Mouse (Mus musculus) layer of hippocampus, postnatal 25 days (tissue): Measurements from ENCODE around the gene Fhl3. TPM values are rescaled to one million over a fixed set of nuclear protein-coding genes. Genes with fewer than 3 reads are reported as not detected.

ENCODE experiments used
- DNase-seq, 2 experiments: peaks; one replicate each; pipeline ENCODE4 v3.0.0; 2022; ENCODE audit warnings: mixed read lengths in 2 of 2, low spot score in 1 of 2; ENCODE audit errors: extremely low spot score in 1 of 2
- microRNA-seq, 2 experiments: library from miRNA; unstranded; fragments of <30 nt; microRNA quantifications; one replicate each; pipeline ENCODE4 v1.2.0; 2021
- total RNA-seq, 2 experiments: library from RNA; stranded (reverse); gene quantifications; 2 replicates each; pipeline ENCODE4 v1.2.3; 2021

The Fhl3 gene
- total RNA-seq, 2 experiments from 2014 or later: 2.3 to 2.8 TPM

GRCm38 (mm10) chr4:124752281-124753199 lies 52.0 kb downstream of the Fhl3 start:
- DNase-seq: no peak

- DNase-seq: no peak
Observed at GRCm38 (mm10) chr4:124755526-124755925, 55.0 kb downstream of the Fhl3 start.

Small RNA genes lying within 50 kb of the gene (microRNA-seq; reads per million reads assigned to microRNA genes)
- gene Gm24721: 0 reads per million in 2 experiments
- 0 reads per million in 2 experiments for gene Mir697
- gene Mir698: 0.55 to 2.0 reads per million in 2 experiments

Other genes starting within 250 kb of the Fhl3 start
- 1 to 10 TPM in 1 of 2 experiments, not detected in 1; 1.6 TPM for gene 3100002H09Rik, start 89.9 kb upstream of the Fhl3 start, total RNA-seq
- gene Pou3f1, start 43.9 kb upstream of the Fhl3 start, total RNA-seq: 10 to 100 TPM; 46.3 to 49.8 TPM
- 10 to 100 TPM; 15.1 to 16.6 TPM for gene Utp11, start 7.1 kb upstream of the Fhl3 start, total RNA-seq
- 10 to 100 TPM; 34.6 to 34.8 TPM for gene Sf3a3, start 14.1 kb downstream of the Fhl3 start, total RNA-seq
- gene Inpp5b, start 41.1 kb downstream of the Fhl3 start, total RNA-seq: 10 to 100 TPM; 34.6 to 51.5 TPM
- 10 to 100 TPM; 26.4 to 28.8 TPM for gene Mtf1, start 101.4 kb downstream of the Fhl3 start, total RNA-seq
- 10 to 100 TPM; 31.6 to 32.3 TPM for gene Yrdc, start 150.0 kb downstream of the Fhl3 start, total RNA-seq
- 100 to 1,000 TPM in 1 of 2 experiments, 10 to 100 TPM in 1; 88.5 to 105 TPM for gene 1110065P20Rik, start 150.5 kb downstream of the Fhl3 start, total RNA-seq
- 10 to 100 TPM; 50.0 to 53.1 TPM for gene Maneal, start 161.5 kb downstream of the Fhl3 start, total RNA-seq
- gene Epha10, start 180.2 kb downstream of the Fhl3 start, total RNA-seq: 10 to 100 TPM; 25.8 to 30.6 TPM
- 10 to 100 TPM; 20.1 to 20.4 TPM for gene 9930104L06Rik, start 236.3 kb downstream of the Fhl3 start, total RNA-seq
- gene Cdca8, start 238.6 kb downstream of the Fhl3 start, total RNA-seq: 1 to 10 TPM; 2.2 to 2.6 TPM